Mouse (Mus musculus) hindbrain, postnatal 0 days (tissue): ENCODE measurements around the gene Efemp2. TPM values are rescaled to one million over a fixed set of nuclear protein-coding genes. Genes with fewer than 3 reads are reported as not detected.
A peak's percentile ranks its signal among the peaks of the same experiment; 100 is the strongest.
"Not testable (repeated sequence)": the region's sequence is repeated elsewhere in the genome, so short reads cannot be mapped to it uniquely, and the experiment has no call there.

Source experiments
- ATAC-seq: fragments of 200-750 bp; cut with Nextera tagmentation; 2 replicates; pipeline ENCODE4 v1.8.0; 2017; ENCODE audit warnings: mild to moderate bottlenecking, moderate TSS enrichment, moderate library complexity
- DNase-seq: peaks from one replicate; pipeline ENCODE4 v3.0.0-alpha.2; 2015; ENCODE audit warnings: low spot score
- H3K27ac ChIP-seq: fragments of 300-500 bp; sonication (generic); 2 replicates; pipeline ENCODE4 v1.5.1; 2014; ENCODE audit warnings: mild to moderate bottlenecking
- H3K27me3 ChIP-seq: fragments of 300-500 bp; sonication (generic); 2 replicates; pipeline ENCODE4 v1.6.1; 2014; ENCODE audit warnings: low read length, mixed read lengths; ENCODE audit not compliant: insufficient read depth
- H3K36me3 ChIP-seq: fragments of 300-500 bp; sonication (generic); 2 replicates; pipeline ENCODE4 v1.6.1; 2014; ENCODE audit warnings: low read length, mixed read lengths; ENCODE audit not compliant: insufficient read depth
- H3K4me1 ChIP-seq: fragments of 300-500 bp; sonication (generic); 2 replicates; pipeline ENCODE4 v1.6.1; 2014; ENCODE audit warnings: antibody characterized with exemption, low read length, mixed read lengths; ENCODE audit not compliant: insufficient read depth
- H3K4me2 ChIP-seq: fragments of 300-500 bp; sonication (generic); 2 replicates; pipeline ENCODE4 v1.6.1; 2014; ENCODE audit warnings: low read depth, mild to moderate bottlenecking, low read length, moderate library complexity, mixed read lengths
- H3K4me3 ChIP-seq: fragments of 300-500 bp; sonication (generic); 2 replicates; pipeline ENCODE4 v1.5.1; 2014; ENCODE audit warnings: low read length
- H3K9ac ChIP-seq: fragments of 300-500 bp; sonication (generic); replicated peaks from 2 replicates; pipeline ENCODE4 v1.6.1; 2014; ENCODE audit warnings: mild to moderate bottlenecking, low read length, moderate library complexity, mixed read lengths
- H3K9me3 ChIP-seq: fragments of 300-500 bp; sonication (generic); 2 replicates; pipeline ENCODE4 v1.6.1; 2016; ENCODE audit warnings: low read length, mixed read lengths
- CTCF ChIP-seq: IDR thresholded peaks from 2 replicates; pipeline ENCODE4 v1.5.1; 2016; ENCODE audit warnings: antibody characterized with exemption, control low read depth, low read depth
- WGBS: fragments of 180-500 bp; shearing (Covaris S2); extraction: QIAGEN DNeasy Blood & Tissue Kit; methylation state at CpG from one replicate; pipeline ENCODE4 v1.1.7; 2014; 5-methylcytosine and 5-hydroxymethylcytosine counted together
- polyA plus RNA-seq: library from polyadenylated mRNA; unstranded; fragments of >200 nt; fragmentation: Nextera tagmentation; extraction: Ambion mirVana; gene quantifications from 2 replicates; pipeline ENCODE4 v1.2.1, GENCODE M21; 2015
- total RNA-seq: library from RNA; depleted of rRNA; stranded (reverse); fragments of >200 nt; gene quantifications from 2 replicates; pipeline ENCODE4 v1.2.3, GENCODE M21; 2014

Efemp2 gene
- total and polyA plus RNA-seq, 2 experiments from 2014 or later, result 36.5 to 49.3 TPM

DNA sequence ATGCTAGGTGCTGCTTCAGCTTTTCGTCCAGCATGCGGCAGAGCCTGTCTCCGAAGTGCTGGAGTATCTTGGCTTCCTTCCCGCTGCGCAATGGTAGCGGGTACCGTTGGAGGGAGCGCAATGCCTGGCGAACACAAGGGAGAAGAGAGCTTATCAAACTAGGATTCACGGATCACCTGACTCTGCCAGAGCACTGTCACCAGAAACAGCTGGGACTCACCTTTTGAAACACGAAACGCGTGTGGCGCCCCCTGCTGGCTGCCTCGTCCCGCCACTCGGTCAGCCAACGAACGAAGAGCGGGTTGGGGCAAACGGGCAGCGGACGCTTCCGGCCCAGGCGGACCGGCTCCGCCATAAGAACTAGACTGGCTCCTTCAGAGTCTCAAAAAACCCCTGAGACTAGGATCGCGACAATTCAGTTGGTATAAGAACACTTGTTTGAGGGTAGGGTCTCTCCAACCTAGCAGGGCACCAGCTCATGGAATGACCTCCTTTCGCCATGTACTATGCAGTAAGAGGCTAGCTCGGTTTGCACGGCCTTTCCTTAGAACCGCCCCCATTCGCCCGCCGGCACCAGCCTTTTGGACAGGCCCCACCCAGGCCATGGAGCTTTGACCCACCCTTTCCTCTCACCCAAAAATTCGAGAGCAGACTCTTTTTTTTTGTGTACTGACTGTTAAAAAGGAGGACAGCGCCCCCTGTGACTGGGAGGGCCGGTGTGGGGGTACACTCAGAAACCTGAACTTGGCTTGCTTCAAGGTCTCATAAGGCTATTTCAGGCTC, 14.2 kb downstream of the Efemp2 start, which contains the start of gene Mus81:
TSS of gene Mus81 (minus strand) at position 635 of the 783 bp plus-strand sequence.
- H3K27me3 ChIP-seq, result no peaks in the 10 kb centered on the region
- DNase-seq, result peak; percentile 96
- peak; percentile 74 for ATAC-seq
- peak within 1 kb of the TSS; percentile 50 for H3K4me3 ChIP-seq
- peak within 1 kb of the TSS; percentile 99 for H3K27ac ChIP-seq
- peak within 1 kb of the TSS; percentile 70 for H3K4me2 ChIP-seq
- peak within 1 kb of the TSS; percentile 53 for H3K9ac ChIP-seq
- H3K9me3 ChIP-seq, result no peaks in the 10 kb centered on the region
- 1% methylated on average over 39 of the region's 39 CpGs for WGBS
- peaks cover 27% of the 10 kb centered on the region for H3K36me3 ChIP-seq
- TF ChIP-seq CTCF, result peak; percentile 90
- H3K4me1 ChIP-seq, result peaks cover 8% of the 10 kb centered on the region

DNA sequence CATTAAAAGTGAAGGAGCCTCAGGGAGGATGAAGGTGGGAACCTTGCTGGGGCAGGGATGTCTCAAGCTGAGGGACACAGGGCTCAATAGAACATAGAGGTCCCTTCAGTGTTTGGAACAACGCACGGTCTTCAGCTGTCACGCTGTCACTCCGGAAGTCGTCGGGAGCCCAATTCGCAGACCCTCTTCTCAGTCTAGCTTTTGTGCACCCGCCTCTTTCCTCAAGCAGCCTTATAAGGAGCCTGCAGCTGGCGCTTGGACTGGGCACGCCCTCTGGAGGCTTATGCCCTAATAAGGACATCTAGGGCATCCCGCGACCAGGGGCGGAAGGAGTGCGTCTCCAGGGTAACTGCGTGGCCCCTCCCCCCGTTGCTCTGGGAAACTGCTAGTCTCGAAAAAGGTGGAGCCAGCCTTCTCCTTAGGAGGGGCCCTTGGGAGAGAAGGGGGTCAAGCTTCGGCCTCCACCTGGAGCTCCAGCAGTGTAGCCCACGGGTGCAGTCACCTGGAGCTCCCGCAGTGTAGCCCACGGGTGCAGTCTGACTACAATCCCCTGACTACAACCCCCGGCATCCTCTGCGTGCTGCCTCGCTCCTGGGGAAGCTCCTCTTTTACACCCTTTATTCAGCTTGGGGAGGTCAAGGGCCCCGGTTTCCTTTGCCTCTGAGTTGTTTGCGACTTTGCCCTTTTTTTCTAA, 15.3 kb downstream of the Efemp2 start:
- TF ChIP-seq CTCF, result peak; percentile 32; the same call in 1 of the 2 replicates
- Histone ChIP-seq H3K9me3 (no peaks in the 10 kb centered on the region), H3K4me3 (peak overlapping the region; percentile 50), H3K27me3 (no peaks in the 10 kb centered on the region), H3K4me2 (peak overlapping the region; percentile 70), H3K4me1 (peaks cover 8% of the 10 kb centered on the region), H3K27ac (peak overlapping the region; percentile 99), H3K9ac (peak overlapping the region; percentile 53), H3K36me3 (peaks cover 31% of the 10 kb centered on the region)
- ATAC-seq (peak; percentile 84), DNase-seq (peak; percentile 96)
- under 1% methylated on average over 26 of the region's 26 CpGs for WGBS

DNA sequence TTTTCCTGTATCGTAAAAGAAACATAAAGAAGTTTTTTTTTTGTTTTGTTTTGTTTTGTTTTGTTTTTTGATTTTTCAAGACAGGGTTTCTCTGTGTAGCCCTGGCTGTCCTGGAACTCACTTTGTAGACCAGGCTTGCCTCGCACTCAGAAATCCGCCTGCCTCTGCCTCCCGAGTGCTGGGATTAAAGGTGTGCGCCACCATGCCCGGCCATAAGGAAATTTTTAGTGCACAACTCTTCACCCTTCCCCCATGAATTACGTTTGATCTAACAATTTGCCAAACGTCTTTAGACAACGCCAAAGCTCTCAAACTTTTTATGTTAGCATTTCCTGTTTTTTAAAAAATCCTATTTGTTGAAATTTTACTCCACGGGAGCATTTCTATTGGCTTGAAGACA, 16.0 kb downstream of the Efemp2 start:
- Histone ChIP-seq H3K4me3 (peak overlapping the region; percentile 94), H3K27ac (peak overlapping the region; percentile 99), H3K36me3 (peaks cover 32% of the 10 kb centered on the region), H3K4me2 (peak overlapping the region; percentile 70)
- not testable (repeated sequence) for ATAC-seq, H3K4me1 ChIP-seq, H3K27me3 ChIP-seq, H3K9ac ChIP-seq, H3K9me3 ChIP-seq
- 50% methylated on average over 10 of the region's 10 CpGs for WGBS
- DNase-seq, result peak; percentile 8

DNA sequence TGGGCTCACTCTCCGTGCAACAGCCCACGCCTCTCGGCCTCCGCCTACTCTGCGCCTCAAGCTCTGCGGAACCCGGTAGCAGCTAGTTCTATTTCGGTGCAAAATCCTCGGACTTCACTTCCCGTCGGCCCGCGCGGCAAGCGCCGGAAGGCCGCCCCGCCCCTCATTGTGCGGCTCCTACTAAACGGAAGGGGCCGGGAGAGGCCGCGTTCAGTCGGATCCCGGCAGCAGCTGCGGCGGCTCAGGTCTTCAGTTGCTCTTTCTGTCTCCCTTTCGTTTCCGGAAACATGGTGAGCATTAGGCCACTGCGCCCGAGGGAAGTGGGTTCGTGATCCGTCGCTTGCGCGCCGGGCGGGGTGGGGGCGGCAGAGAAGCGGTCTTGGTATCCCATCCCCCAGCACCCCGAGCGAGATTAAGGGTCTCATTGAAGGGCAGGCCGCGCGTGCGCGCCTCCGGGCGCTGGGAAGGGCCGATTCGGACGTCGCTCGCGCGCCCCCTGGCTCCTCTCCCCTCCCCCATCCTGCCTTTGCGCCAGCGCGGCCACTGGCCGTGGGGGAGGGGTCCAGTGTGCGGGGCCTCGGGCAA, 16.7 kb downstream of the Efemp2 start, which contains the start of gene Cfl1:
TSS of gene Cfl1 (plus strand) at position 143 of the 585 bp plus-strand sequence.
- Histone ChIP-seq H3K36me3 (peaks cover 29% of the 10 kb centered on the region), H3K4me2 (peak within 1 kb of the TSS; percentile 70), H3K27ac (peak within 1 kb of the TSS; percentile 99), H3K4me1 (peaks cover 8% of the 10 kb centered on the region), H3K27me3 (no peaks in the 10 kb centered on the region), H3K9ac (peak within 1 kb of the TSS; percentile 96), H3K9me3 (no peaks in the 10 kb centered on the region), H3K4me3 (peak within 1 kb of the TSS; percentile 94)
- DNase-seq (peak; percentile 97), ATAC-seq (peak; percentile 79)
- TF ChIP-seq CTCF, result no peak
- WGBS, result under 1% methylated on average over 51 of the region's 62 CpGs

DNA sequence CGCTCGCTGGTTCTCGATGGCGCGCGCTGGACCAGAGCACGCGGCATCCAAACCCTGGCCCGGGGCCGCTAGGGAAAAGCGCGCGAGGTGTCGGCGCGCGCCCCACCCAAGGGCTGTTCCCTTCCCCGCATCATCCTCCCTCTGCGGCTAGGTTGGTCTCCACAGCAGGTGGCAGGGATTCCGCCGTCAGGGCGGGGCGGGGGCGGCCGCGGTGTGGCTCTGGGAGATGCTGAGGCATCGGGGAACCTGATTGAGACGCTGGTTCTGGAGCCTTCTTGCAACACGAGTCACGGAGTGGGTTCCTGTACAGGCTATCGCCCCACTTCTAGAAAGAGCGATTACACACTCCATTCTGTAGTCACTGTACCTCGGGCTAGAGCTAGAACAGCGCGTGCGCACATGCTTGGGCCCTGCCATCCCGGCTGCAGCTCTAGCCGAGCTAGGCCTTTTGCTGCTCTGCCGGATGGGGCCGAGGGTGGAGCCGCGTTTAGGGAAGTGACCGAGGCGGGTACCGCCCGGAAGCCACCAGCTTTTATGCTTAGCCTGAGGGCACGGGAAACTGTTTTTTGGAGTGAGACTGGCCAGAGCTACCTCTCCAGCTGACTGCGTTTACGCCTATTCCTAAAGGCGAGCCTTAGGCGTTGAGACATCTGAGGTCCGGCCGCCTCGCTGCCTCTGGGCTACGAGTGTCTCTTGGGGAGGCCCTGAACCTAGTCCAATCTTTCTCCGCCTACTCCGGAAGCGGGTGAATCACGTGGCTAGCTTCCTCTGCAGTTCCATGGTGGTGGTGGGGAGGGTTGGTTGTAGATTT, 17.3 kb downstream of the Efemp2 start:
- under 1% methylated on average over 53 of the region's 59 CpGs for WGBS
- TF ChIP-seq CTCF, result no peak
- DNase-seq (peak; percentile 87), ATAC-seq (peak; percentile 14)
- H3K27ac ChIP-seq, result peak overlapping the region; percentile 99
- H3K4me2 ChIP-seq, result peak overlapping the region; percentile 70
- H3K9me3 ChIP-seq, result no peaks in the 10 kb centered on the region
- peak overlapping the region; percentile 96 for H3K9ac ChIP-seq
- H3K27me3 ChIP-seq, result no peaks in the 10 kb centered on the region
- peaks cover 31% of the 10 kb centered on the region for H3K36me3 ChIP-seq
- H3K4me1 ChIP-seq, result peaks cover 8% of the 10 kb centered on the region
- H3K4me3 ChIP-seq, result peak overlapping the region; percentile 94

DNA sequence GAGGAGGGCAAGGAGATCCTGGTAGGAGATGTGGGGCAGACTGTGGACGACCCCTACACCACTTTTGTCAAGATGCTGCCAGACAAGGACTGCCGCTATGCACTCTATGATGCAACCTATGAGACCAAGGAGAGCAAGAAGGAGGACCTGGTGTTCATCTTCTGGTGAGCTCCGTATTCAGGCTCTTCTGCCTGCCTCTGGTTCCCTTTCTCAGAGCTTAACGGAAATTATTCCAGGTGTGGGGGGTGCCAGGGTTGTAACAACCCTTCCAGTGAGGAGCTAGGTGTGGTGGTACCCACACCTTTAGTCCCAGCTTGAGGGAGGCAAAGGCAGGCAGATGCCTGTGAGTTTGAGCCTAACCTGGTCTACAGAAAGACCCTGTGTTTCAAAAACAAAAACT, 18.9 kb downstream of the Efemp2 start:
- no peak for ATAC-seq
- no peak overlapping the region for H3K9ac ChIP-seq
- DNase-seq, result no peak
- H3K27ac ChIP-seq, result no peak overlapping the region
- no peak for TF ChIP-seq CTCF
- H3K36me3 ChIP-seq, result peaks cover 45% of the 10 kb centered on the region
- H3K9me3 ChIP-seq, result no peaks in the 10 kb centered on the region
- no peaks in the 10 kb centered on the region for H3K27me3 ChIP-seq
- H3K4me1 ChIP-seq, result peaks cover 8% of the 10 kb centered on the region
- H3K4me3 ChIP-seq, result no peak overlapping the region
- no peak overlapping the region for H3K4me2 ChIP-seq
- WGBS, result 88% methylated on average over 4 of the region's 4 CpGs

DNA sequence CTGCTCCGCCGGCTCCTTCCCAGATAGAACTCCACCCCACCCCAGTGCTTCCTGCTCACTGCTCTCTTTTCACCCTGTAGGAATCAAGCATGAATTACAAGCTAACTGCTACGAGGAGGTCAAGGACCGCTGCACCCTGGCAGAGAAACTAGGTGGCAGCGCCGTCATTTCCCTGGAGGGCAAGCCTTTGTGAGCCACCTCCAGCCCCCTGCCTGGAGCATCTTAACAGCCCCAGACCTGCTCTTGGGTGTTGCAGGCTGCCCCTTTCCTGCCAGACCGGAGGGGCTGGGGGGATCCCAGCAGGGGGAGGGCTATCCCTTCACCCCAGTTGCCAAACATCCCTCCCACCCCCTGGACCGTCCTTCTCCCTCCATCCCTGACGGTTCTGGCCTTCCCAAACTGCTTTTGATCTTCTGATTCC, 19.6 kb downstream of the Efemp2 start:
- H3K36me3 ChIP-seq, result peaks cover 48% of the 10 kb centered on the region
- H3K9me3 ChIP-seq, ATAC-seq, H3K27me3 ChIP-seq, H3K27ac ChIP-seq, H3K4me2 ChIP-seq, H3K4me1 ChIP-seq, DNase-seq, H3K9ac ChIP-seq, H3K4me3 ChIP-seq: not testable (repeated sequence)
- WGBS, result 54% methylated on average over 9 of the region's 9 CpGs
